Mouse (Mus musculus) v-Abl transformed pro-B cells (cell line): ENCODE data around the gene Nt5c2.

Source experiments
- in situ Hi-C, 2 experiments: fragments of 400-800 bp; cut with MboI; formaldehyde crosslinking; loops; one replicate each; pipeline ENCODE4 v1.15.1; 2025; ENCODE audit not compliant: unreplicated experiment in 2 of 2

Gene Nt5c2

DNA sequence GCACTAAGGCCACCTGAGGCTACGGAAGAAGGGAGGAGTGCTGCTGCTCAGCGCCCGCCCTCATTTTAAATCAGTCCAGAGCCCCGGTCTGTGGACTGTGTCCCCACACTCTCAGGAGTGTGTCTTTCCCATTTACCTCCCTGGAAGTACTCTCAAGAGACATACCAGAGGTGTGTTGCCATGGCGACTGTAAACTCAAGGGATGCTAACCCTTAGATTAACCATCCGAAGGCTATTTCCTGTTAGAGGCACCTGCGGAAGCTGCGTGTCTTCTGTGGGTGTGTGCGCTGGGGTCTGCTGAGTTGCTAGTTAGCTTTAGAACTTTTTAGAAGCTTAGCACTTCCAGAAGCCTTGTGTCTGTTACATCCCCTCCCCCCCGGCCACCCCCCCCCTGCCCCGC is 145.9 kb downstream of the Nt5c2 start:
- in situ Hi-C loops: loop anchor here (5.0 to 25.0 kb wide), 3 partner anchors 107 to 757 kb away; partner anchors contain the start of genes Cnnm2 (in 2 of the 2) and Cyp17a1 (in 2 of the 2)

DNA sequence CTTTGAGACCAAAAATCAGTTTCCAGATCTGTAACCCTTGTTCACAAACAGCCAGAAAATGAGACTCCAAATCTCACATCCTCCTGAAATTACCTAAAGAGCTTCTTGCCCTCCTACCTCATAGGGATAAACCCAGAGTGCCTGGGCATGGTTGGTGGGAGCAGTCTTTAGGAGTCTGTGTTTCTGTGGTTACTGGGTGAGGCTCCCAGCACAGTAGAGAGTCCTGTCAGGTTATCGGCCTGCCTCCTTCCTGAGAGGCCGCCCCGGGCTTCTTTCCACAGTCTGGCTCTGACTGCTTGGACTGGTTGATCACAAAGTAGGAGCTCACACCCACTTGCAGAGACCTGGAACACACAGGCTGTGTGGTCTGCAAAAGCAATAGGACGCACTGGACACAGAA is 149.6 kb downstream of the Nt5c2 start:
- in situ Hi-C loops: loop anchor here (5.0 to 25.0 kb wide), 3 partner anchors 103 to 753 kb away; partner anchors contain the start of genes Cnnm2 (in 2 of the 2) and Cyp17a1 (in 2 of the 2)

DNA sequence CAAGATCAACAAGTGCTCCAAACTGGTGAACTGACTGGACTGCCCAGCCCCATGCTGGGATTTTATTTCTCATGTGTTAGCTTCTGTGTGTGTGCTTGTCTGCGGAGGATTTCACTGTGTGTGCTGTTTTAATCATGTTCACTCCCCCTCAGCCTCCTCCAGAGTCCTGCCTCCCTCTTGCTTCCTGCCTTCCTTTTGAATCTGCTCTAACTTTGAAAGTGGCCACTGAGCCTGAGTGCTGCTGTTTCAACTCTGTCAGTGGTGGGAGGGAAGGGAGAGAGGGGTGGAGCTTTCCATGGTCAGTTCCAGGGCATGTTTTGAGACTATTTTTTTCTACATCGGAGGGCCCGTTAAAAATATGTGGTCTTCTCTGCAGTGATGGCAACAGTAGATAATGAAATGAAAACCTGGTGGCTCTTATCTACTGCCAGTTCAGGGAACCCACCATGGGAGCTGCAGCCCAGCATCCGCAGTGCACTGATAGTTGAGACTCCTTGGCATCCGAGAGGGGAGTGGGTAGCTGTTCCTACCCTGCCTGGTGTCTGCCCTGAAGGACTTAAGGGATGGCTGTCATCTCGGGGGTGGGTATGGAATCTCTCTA is 150.1 kb downstream of the Nt5c2 start:
- in situ Hi-C loops: loop anchor here (5.0 to 25.0 kb wide), 3 partner anchors 103 to 753 kb away; partner anchors contain the start of genes Cnnm2 (in 2 of the 2) and Cyp17a1 (in 2 of the 2)

DNA sequence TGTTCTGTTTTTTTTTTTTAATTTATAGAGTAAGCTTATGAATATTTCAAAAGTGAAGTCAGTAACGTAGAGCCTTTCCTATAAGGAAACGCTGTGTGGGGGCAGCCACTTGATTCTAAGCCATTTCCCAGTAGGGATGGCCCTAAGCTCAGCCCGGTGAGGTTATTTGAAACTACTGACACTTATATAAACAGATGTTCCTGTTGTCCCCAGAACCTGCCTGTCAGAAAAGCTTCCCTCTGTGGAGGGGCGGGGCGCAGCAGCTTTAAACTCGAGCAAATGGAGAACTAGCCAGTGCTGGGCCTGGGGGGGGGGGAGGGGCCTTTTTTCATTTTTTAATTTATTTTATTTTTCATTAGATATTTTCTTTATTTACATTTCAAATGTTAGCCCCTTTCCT is 150.9 kb downstream of the Nt5c2 start:
- in situ Hi-C loops: loop anchor here in 1 of 2 experiments (25.0 kb wide), 1 partner anchor 752 kb away; no protein-coding TSS in a partner anchor

DNA sequence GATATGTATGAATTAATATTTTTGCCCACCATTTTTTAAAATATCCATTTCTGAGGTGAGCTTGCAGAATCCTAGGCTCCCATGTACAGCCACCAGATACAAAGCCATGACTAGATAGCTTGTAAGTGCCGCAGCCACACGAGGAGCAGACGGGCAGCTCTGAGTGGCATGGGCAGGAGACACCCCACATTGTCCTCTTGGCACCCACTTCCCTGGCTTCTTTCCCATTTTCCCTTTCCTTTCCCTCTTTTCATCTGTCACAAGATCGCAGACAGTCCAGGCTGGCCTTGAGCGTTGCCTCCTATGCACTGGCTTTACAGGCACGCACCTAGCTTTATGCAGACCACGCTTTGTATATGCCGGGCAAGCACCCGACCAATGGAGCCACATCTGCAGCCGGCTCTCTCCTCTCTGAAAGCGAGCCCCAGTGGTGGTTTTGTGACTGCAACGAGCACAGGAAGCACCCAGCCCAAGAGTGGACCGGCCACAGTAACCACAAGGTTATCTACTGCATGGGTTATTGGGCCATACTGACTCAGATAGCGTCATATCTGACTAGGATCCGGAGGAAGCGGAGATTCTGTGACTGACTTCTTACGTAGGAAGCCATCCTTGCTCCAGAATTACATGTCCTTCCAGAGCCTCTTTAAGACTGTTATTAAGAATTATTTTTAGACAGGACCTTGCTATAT is 151.6 kb downstream of the Nt5c2 start:
- in situ Hi-C loops: loop anchor here in 1 of 2 experiments (25.0 kb wide), 1 partner anchor 751 kb away; no protein-coding TSS in a partner anchor

DNA sequence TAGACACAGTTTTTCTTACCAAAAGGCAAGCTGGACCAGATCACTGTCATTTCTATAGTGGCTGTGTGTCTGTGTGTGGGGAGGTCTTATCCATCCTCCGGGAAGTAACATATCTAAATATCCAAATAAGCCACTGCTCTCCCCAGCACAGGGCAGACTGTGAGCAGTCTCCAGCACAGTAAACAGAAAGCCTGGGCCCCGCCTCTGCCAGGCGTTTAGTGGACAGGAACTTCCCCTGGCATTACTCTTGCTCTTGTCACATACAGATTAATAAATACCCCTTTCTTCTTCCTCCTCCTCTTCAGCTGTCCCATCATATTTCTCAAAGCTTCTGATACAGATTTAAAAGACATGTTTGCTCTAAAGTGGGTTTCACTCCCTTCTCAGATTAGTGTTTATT is 152.4 kb downstream of the Nt5c2 start:
- in situ Hi-C loops: loop anchor here in 1 of 2 experiments (25.0 kb wide), 1 partner anchor 750 kb away; no protein-coding TSS in a partner anchor

DNA sequence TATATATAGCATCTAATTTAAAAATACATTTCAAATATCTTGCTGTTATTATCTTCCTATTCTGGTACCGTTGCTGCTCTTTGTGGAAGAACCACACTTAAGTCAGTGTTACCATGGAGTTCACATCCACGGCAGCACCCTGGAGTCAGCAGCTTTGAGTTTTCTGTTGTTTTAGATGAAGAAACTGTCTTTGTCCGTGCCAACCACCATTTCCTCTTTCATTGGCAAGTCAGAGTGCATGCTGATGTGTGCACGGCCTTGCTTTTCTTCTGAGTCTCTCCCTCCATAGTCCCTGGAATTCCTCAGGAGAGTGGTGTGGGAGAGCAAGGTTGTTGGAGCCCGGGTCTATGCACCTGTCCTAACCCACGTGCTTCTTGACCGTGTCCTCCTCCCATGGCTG is 156.8 kb downstream of the Nt5c2 start:
- in situ Hi-C loops: loop anchor here in 1 of 2 experiments (25.0 kb wide), 1 partner anchor 746 kb away; no protein-coding TSS in a partner anchor

DNA sequence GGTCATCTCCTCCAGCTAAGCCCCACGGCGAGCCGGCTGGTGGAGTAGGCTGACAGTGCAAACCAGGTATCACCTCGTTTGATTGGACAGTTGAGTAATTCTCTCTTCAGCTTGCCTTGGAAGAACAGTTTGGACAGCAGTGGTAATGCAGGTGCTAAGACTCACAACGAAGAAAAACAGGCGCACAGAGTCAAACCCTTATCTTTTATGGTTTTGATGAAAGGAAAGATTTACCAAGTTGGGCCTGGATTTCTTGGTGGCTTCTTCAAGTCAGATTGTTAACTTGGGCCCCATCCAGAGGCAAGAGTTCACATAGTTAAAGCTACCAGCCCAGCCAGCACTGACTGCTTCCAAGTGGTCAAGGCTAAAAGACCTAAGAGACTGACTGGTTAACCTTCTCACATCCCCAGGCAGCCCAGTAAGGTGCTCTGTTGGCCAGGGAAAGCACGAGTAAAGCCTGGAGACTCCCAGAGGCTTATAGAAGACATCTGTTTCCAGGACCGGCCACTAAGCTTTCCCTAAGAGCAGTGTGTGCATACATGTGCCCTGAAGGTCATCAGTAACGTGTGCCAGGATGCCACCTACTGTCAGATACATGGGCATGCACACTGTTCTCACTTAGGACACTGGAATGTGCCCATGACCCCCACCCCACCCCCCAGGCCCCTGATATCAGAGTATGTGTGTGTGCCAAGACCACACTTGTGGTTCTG is 157.5 kb downstream of the Nt5c2 start:
- in situ Hi-C loops: loop anchor here in 1 of 2 experiments (25.0 kb wide), 1 partner anchor 745 kb away; no protein-coding TSS in a partner anchor

DNA sequence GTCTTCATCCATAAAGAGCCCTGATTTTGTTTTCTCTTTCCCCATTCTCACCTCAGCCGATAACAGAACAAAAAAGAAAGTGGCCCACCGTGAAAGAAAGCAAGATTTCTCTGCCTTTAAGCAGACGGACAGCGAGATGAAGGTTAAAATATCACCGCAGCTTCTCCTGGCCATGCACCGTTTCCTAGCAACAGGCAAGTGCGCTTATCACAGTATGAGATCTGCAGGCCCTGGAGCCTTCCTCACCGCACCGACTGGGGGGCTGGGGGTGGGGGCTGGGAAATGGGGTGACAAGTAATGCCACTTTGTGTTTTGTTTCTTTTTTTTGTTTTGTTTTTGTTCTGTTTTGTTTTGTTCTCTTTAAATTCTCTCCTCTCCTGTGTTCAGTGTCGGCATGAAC is 158.2 kb downstream of the Nt5c2 start:
- in situ Hi-C loops: loop anchor here in 1 of 2 experiments (25.0 kb wide), 1 partner anchor 744 kb away; no protein-coding TSS in a partner anchor

DNA sequence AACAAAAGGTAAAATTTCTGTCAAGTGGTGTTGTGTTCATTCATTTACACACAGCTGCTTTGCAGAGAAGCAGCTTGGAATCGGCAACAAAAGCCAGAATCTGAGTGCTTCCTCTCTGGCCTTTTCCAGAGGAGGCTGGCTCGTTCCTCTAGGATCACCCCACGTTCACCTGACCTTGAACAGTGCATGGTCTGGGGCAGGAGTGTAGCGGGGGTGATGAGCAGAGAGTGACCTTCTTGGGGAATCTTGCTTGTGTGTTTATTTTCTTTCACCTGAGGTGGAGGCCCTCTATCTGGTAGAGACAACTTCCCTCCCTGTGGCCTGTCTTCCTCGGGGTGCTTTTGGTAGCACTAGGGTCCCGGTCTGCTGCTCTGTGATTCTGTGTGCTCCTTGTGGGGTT is 158.7 kb downstream of the Nt5c2 start:
- in situ Hi-C loops: loop anchor here in 1 of 2 experiments (25.0 kb wide), 1 partner anchor 744 kb away; no protein-coding TSS in a partner anchor

DNA sequence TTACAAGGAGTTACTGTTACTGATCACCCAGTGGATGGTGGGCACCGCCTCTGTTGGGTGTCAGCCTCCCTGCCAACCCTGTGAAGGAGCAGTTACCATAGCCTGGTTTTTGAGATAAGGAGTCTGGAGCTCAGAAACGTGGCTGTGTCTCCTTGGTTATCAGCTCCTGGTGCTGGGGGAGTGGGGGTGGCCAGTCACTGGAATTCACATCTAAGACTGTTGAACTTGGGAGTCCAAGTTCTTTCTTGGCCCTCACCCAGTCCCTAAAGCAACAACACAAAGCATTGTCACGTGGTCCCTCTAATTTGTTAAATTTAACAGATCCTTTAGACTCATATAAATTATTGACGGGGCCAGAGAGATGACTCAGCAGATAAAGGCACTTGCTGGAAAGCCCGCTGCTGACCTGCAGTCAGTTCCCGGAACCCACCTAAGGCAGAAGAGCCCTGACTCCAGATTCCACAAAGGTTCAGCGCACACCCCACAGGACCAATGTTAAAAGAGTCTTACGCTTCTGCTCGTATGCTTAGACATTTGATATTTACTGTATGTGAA is 165.4 kb downstream of the Nt5c2 start:
- in situ Hi-C loops: loop anchor here (25.0 kb wide), 2 partner anchors 737 to 913 kb away; no protein-coding TSS in a partner anchor

DNA sequence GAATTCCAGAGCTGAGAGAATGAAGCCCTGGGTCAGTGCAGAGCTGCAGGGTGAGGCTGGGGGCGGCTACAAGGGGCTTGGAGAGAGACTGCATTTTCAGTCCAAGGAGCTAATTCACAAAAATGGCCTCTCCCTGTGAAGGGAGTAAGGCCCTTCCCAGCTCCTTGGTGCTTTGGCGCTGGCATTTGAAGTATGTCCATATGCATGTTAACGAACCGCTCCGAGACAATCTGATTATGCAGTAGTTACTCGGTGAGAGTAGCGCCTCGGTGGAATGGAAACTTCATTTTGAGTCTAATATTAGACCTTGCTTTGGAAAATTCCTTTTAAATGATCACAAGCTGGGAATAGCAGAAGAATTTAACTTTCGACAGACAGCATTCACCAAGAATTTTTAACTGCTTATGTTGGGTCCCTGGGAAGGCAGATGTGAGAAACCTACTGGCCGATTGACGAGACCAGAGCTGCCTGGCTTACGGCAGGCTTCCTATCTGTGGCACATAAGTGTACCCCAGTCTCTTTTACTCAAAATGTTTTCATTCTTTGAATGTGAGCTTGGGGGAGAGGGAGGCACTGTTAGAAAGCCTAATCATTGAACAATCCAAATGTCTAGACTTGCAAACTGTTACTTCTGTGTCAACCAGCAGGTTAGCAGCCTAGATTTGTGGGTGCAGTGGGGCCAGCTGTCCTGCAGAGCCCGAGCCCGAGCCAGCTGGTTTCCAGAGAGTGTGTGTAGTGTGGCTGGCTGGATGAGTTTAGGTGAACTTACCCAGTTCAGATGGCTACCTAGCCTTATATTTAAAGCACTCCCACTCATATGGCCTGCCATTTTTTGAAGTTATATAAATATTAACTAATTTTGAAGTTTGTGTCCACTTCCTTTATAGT is 166.3 kb downstream of the Nt5c2 start:
- in situ Hi-C loops: loop anchor here (25.0 kb wide), 2 partner anchors 736 to 914 kb away; no protein-coding TSS in a partner anchor

DNA sequence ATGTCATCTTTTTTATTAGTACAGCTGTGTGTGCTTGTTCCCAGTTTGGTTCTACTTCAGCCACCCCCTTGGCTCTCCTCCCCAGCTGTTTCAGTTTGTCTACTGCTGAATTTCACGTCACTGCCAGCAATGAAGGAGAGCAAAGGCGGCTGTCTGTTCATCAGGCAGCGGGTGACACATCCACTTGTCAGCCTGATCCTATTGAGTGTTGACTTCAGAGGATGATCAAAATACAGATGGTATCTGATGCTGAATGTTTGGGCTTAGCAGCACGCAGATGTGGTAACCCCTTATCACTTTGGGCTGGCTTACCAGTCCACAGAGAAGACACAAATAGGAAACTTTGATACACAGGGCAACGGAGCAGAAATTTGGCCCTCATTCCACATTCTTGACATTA is 168.5 kb downstream of the Nt5c2 start:
- in situ Hi-C loops: loop anchor here (25.0 kb wide), 2 partner anchors 734 to 916 kb away; no protein-coding TSS in a partner anchor

DNA sequence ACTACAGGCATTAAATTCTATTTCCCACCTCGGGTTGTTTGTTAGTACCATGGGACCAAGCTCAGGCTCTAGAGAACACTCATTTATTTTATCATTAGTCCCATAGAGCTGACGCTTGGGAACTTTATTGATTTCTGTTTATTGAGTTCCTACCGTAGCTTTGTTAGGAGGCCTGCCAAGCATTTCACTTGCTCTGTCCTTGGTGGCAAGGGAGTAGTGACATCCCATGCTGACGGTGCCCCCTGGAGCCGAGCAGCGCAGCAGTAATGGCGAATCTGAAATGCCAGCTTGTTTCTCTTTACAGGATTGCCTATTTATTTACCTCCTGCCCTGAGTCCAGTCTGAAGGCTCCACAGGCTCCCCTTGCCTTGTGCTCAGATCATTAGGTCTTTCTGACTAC is 168.9 kb downstream of the Nt5c2 start:
- in situ Hi-C loops: loop anchor here (25.0 kb wide), 2 partner anchors 734 to 916 kb away; no protein-coding TSS in a partner anchor

DNA sequence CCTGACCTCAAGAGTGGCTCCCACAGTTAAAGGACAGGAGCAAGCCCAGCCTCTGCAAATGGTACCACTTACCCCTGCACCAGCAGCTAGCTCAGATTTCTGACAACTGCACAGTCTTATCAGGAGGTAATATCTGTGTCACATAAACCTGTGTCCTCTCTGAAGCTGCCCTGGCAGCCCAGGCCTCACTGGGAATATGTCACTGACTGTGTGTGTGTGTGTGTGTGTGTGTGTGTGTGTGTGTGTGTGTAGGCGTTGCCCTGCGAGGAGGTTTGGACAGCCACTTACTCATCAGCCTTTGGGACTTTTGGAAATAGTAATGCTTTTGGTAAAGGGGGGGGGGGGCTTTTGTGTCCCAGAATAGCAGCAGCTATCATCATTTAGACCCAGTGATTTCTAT is 171.9 kb downstream of the Nt5c2 start:
- in situ Hi-C loops: loop anchor here (25.0 kb wide), 2 partner anchors 731 to 919 kb away; no protein-coding TSS in a partner anchor

DNA sequence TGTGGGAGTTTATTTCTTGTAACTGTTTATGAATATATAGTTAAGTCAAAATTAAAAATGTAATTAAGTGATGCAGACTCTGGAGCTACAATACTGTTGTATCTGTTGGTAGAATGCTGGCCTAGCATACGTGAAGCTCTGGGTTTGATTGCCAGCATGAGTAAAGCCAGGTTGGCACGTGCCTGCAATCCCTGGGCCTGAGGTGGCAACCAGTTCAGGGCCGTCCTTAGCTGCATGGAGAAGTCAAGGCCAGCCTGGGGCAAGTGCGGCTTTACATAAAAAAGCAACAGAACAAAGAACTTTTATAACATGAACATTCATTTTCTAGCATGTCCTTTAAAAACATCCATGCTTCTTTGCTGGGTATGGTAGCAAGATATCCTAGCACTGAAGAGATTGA is 173.9 kb downstream of the Nt5c2 start:
- in situ Hi-C loops: loop anchor here (25.0 kb wide), 2 partner anchors 729 to 921 kb away; no protein-coding TSS in a partner anchor

DNA sequence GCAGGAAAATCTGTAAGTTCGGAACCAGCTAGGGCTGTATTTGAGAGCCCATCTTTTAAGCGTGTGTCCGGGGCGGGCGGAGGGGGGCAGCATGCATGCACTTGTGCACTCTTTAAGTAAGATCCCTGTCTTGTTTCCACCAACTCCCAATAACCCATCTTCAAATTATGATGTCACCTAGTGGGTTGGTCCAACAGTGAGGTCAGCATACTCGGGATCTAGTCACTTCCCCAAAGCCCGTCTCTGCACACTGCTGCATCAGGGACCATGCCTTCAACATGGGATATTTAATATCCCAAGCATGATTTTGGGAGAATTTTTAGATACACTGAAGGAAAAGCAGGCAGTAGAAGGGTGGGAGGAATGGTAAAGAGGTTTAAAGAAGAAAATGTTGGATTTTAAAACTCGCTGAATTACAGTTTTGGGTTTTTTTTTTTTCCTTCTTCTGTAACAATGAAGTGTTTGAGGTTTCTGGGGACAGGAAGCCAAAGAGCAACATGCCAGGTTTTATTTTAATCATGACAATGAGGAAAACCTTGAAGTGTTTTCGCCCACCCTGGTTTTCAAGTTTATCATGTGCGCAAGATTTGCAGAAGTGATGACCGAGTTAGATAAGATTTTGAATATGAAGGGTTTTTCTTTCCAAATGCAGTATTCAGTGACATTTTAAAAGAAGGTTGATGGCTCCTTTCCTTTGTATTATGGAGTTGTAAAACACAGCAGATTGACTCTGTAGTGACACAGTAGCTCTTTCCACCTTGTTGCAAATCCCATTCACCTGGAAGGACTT is 177.5 kb downstream of the Nt5c2 start:
- in situ Hi-C loops: loop anchor here (25.0 kb wide), 2 partner anchors 725 to 925 kb away; no protein-coding TSS in a partner anchor

DNA sequence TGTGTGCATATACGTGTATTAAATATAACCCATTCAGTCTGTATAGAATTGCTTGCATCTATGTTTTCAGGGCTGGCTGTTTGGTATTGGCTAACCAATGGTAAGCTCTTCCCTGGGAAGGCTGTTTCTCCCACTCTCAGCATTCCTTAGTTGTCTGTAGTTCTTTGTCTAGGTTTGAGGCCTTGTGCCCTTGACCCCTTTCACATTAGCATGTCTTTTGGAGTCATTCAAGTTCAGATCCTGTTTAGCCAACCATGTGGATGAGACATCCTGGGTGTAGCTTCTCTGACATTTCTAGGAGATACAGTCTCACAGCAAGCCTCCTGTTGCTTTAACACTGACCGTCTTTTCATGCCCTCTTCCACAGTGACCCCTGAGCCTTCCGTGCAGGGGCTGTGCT is 178.9 kb downstream of the Nt5c2 start:
- in situ Hi-C loops: loop anchor here (25.0 kb wide), 2 partner anchors 724 to 926 kb away; no protein-coding TSS in a partner anchor
